Mouse (Mus musculus) limb, embryonic 15.5 days (tissue): ENCODE results near the gene Cpb2. TPM values are rescaled to one million over a fixed set of nuclear protein-coding genes. Genes with fewer than 3 reads are reported as not detected.

ENCODE experiments used
- ATAC-seq: fragments of 200-750 bp; cut with Nextera tagmentation; 2 replicates; pipeline ENCODE4 v1.8.0; 2017; ENCODE audit warnings: low read depth, moderate TSS enrichment; ENCODE audit not compliant: insufficient number of reproducible peaks, low FRiP score, low TSS enrichment
- H3K27ac ChIP-seq: fragments of 300-500 bp; sonication (generic); 2 replicates; pipeline ENCODE4 v1.5.1; 2015; ENCODE audit warnings: moderate library complexity, mild to moderate bottlenecking, inconsistent platforms
- H3K27me3 ChIP-seq: fragments of 300-500 bp; sonication (generic); 2 replicates; pipeline ENCODE4 v1.6.1; 2015; ENCODE audit warnings: inconsistent platforms
- H3K36me3 ChIP-seq: fragments of 300-500 bp; sonication (generic); 2 replicates; pipeline ENCODE4 v1.6.1; 2015; ENCODE audit warnings: inconsistent platforms
- H3K4me1 ChIP-seq: fragments of 300-500 bp; sonication (generic); 2 replicates; pipeline ENCODE4 v1.6.1; 2015; ENCODE audit warnings: inconsistent platforms
- H3K4me2 ChIP-seq: fragments of 300-500 bp; sonication (generic); 2 replicates; pipeline ENCODE4 v1.6.1; 2015; ENCODE audit warnings: mild to moderate bottlenecking, inconsistent platforms
- H3K4me3 ChIP-seq: fragments of 300-500 bp; sonication (generic); 2 replicates; pipeline ENCODE4 v1.5.1; 2015; ENCODE audit warnings: mild to moderate bottlenecking, inconsistent platforms
- H3K9ac ChIP-seq: fragments of 300-500 bp; sonication (generic); 2 replicates; pipeline ENCODE4 v1.6.1; 2015; ENCODE audit warnings: inconsistent platforms
- H3K9me3 ChIP-seq: fragments of 300-500 bp; sonication (generic); 2 replicates; pipeline ENCODE4 v1.6.1; 2016; ENCODE audit warnings: inconsistent platforms
- WGBS: fragments of 180-500 bp; shearing (Covaris S2); methylation state at CpG from one replicate; pipeline ENCODE4 v1.1.7; 2015; 5-methylcytosine and 5-hydroxymethylcytosine counted together
- microRNA-seq: library from miRNA; unstranded; fragments of <30 nt; microRNA quantifications from one replicate; pipeline ENCODE4, GENCODE M21; 2016
- polyA plus RNA-seq: library from polyadenylated mRNA; unstranded; fragments of >200 nt; fragmentation: Nextera tagmentation; extraction: Ambion mirVana; gene quantifications from 2 replicates; pipeline ENCODE4 v1.2.1, GENCODE M21; 2015

The Cpb2 gene
- polyA plus RNA-seq, 1 experiment from 2014 or later = 0.45 TPM

DNA sequence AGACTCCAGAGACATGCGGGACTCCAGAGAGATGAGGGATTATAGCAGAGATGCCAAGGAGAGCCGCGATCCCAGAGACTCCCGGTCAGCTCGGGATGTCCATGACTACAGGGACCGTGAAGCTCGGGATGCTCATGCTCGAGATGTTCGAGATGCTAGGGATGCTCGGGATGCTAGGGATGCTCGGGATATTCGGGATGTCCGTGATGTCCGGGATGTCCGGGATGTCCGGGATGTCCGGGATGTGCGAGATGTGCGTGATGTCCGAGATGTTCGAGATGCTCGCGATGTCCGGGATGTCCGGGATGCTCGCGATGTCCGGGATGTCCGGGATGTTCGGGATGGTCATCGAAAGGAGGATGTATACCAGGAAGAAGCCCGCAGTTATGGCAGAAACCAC is 81.3 kb downstream of the Cpb2 start:
- no peak for ATAC-seq
- peaks cover 38% of the 10 kb centered on the region for H3K36me3 ChIP-seq
- WGBS = 97% methylated on average over 32 of the region's 32 CpGs

DNA sequence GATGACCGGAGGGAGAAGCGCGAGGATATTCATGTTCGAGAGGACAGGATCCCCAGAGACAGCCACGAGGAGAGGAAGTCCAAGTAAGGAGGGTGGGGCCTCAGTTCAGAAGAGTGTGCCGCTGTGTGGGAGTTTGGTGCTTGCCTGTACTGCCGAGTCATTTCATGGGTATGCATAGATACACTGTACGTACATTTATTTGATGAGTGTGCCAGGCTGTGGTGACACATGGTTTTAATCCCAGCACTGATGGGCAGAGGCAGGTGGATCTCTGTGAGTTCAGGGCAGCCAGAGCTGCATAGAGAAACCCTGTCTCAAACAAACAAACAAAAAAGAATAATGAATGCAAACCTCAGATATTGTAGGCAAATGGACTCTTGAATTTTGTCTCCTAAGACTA is 86.0 kb downstream of the Cpb2 start:
- peaks cover 55% of the 10 kb centered on the region for H3K36me3 ChIP-seq
- ATAC-seq = no peak
- no peak overlapping the region for H3K9ac ChIP-seq
- H3K4me3 ChIP-seq = no peak overlapping the region
- H3K27ac ChIP-seq = no peak overlapping the region
- WGBS = 79% methylated on average over 8 of the region's 8 CpGs
- no peaks in the 10 kb centered on the region for H3K9me3 ChIP-seq
- H3K27me3 ChIP-seq = no peaks in the 10 kb centered on the region
- H3K4me2 ChIP-seq = no peak overlapping the region
- H3K4me1 ChIP-seq = no peaks in the 10 kb centered on the region

More for the DNA sequence above, 81.3 kb downstream of the Cpb2 start:
- H3K9me3 ChIP-seq = no peaks in the 10 kb centered on the region
- H3K4me3 ChIP-seq = no peak overlapping the region
- no peaks in the 10 kb centered on the region for H3K27me3 ChIP-seq
- H3K27ac ChIP-seq = no peak overlapping the region
- no peak overlapping the region for H3K9ac ChIP-seq
- H3K4me1 ChIP-seq = no peaks in the 10 kb centered on the region
- H3K4me2 ChIP-seq = no peak overlapping the region

DNA sequence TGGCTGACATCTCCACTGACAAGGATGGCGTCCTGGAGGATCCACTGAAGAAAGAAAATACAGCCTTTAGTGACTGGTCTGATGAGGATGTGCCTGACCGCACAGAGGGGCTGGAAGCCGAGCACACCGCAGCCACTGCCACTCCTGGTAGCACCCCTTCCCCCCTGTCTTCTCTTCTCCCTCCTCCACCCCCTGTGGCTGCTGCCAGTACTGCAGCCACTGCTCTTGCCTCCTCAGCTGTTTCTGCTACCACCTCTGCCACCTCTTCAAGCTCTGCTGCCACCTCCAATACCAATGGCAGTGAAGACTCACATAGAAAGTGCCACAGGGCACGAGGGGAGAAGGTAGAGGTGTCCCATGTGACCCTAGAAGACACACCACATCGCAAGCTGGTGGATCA is 88.5 kb downstream of the Cpb2 start:
- Histone ChIP-seq H3K9me3 (no peaks in the 10 kb centered on the region), H3K9ac (no peak overlapping the region), H3K4me2 (no peak overlapping the region), H3K27me3 (no peaks in the 10 kb centered on the region), H3K27ac (no peak overlapping the region), H3K4me3 (no peak overlapping the region), H3K4me1 (peaks cover 3% of the 10 kb centered on the region; the same call in 1 of the 2 replicates), H3K36me3 (peaks cover 47% of the 10 kb centered on the region)
- 91% methylated on average over 6 of the region's 6 CpGs for WGBS
- ATAC-seq = no peak

Small RNA genes lying within 50 kb of the gene (microRNA-seq; reads per million reads assigned to microRNA genes)
- gene Gm44482 = not detected

Other genes starting within 250 kb of the Cpb2 start
- gene Rubcnl, start 226.3 kb upstream of the Cpb2 start, polyA plus RNA-seq = 1.3 TPM in 2 replicates
- gene Lrrc63, start 111.4 kb upstream of the Cpb2 start, polyA plus RNA-seq = not detected in 2 replicates
- 36.7 and 38.4 TPM in 2 replicates for gene Lcp1, start 111.2 kb upstream of the Cpb2 start, polyA plus RNA-seq
- gene Zc3h13, start 42.1 kb downstream of the Cpb2 start, polyA plus RNA-seq = 33.5 and 36.3 TPM in 2 replicates
- 0.16 and 0.27 TPM in 2 replicates for gene Siah3, start 213.7 kb downstream of the Cpb2 start, polyA plus RNA-seq